Mouse (Mus musculus) kidney, postnatal 36 days (tissue): ENCODE measurements at regions not wholly inside any gene's neighbourhood (a gene's known extent, or its start where the extent isn't known, plus 50 kb on each side); places are given as distances from the start of the nearest gene placed in this dataset.

Source experiments
- DNase-seq, 2 experiments: peaks; one replicate each; pipeline ENCODE4 v3.0.0; 2021 to 2022; ENCODE audit warnings: mixed read lengths in 2 of 2

DNA sequence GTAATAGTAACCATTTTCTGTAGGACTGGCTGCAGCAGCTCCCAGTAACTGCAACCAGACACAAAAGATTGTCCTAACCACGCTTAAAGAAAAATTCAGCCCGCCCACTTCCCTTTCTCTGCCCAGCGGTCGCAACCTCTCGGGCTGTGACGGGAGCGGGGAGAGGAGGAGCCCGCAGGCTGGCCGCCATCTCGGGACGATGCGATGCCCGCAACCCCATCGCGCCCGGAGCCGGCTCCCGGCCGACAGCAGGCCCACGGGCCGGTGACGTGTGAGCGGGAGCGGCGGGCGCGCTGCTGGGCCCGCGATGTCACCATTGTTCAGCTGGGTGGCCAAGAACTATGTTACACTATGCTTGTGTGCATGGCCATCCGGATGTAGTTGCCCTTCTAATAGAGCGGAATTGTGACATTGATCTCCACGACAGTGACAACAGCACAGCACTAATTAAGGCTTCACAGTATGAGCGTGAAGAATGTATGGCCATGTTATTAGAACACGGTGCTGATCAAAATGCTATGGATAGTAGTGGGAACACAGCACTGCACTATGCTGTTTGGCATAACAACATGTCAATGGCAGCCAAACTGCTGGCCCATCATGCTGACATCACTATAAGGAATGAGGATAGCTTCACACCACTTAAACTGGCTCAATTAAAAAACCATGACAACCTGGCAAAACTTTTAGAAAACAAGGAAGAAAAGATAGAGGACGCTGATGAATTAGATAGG, 59.2 kb upstream of the C2cd4b start:
- peak; percentile 26 to 64 for DNase-seq

DNA sequence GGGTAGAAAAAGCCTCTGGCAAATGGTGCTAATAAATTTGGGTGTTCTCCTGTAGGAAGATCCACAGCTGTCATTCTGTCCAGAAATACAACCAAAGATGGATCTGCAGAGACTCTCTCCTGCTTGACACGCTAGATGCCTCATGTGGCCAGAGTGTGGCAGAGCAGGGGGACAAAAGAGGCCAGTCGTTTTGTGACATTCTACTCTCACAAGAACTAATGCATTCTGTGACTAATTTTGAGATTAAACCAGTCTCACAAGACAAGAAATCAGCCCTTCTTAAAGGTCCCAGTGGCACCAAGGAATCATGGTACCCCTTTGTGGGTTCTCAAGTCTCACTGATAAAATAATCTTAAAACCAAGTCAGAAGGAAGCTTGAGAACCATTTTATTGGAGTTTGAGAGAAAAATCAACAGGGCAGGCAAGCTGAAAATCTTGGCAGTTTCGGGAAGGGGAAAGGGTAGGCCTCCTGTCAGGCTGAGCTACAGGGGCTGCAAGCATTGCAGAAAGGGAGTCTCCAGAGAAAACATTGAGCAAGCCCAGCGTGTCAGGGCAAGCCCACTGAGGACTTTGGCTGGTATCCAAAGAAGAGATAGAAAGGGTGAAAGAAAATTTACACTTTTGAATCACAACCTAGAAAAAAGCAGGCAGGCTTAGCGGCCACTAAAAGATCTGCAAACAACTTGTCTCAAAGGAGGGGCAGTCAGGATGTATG, 50.8 kb upstream of the C2cd4b start:
- no peak for DNase-seq
